Mouse (Mus musculus) limb, embryonic 13.5 days (tissue): ENCODE results near the gene Ret. TPM values are rescaled to one million over a fixed set of nuclear protein-coding genes. Genes with fewer than 3 reads are reported as not detected.

Experiments used
- ATAC-seq: fragments of 200-750 bp; cut with Nextera tagmentation; 2 replicates; pipeline ENCODE4 v1.8.0; 2017; ENCODE audit warnings: low read depth, moderate number of reproducible peaks, moderate TSS enrichment; ENCODE audit not compliant: low FRiP score
- H3K27ac ChIP-seq: fragments of 300-500 bp; sonication (generic); 2 replicates; pipeline ENCODE4 v1.5.1; 2015; ENCODE audit warnings: inconsistent platforms, mild to moderate bottlenecking, moderate library complexity
- H3K27me3 ChIP-seq: fragments of 300-500 bp; sonication (generic); 2 replicates; pipeline ENCODE4 v1.6.1; 2015; ENCODE audit warnings: mild to moderate bottlenecking, inconsistent platforms
- H3K36me3 ChIP-seq: fragments of 300-500 bp; sonication (generic); 2 replicates; pipeline ENCODE4 v1.6.1; 2015; ENCODE audit warnings: inconsistent platforms, mild to moderate bottlenecking, moderate library complexity
- H3K4me1 ChIP-seq: fragments of 300-500 bp; sonication (generic); 2 replicates; pipeline ENCODE4 v1.6.1; 2015; ENCODE audit warnings: inconsistent platforms
- H3K4me2 ChIP-seq: fragments of 300-500 bp; sonication (generic); replicated peaks from 2 replicates; pipeline ENCODE4 v1.6.1; 2015; ENCODE audit warnings: inconsistent platforms, mild to moderate bottlenecking, moderate library complexity
- H3K4me3 ChIP-seq: fragments of 300-500 bp; sonication (generic); 2 replicates; pipeline ENCODE4 v1.5.1; 2015; ENCODE audit warnings: moderate library complexity, mild to moderate bottlenecking, inconsistent platforms
- H3K9ac ChIP-seq: fragments of 300-500 bp; sonication (generic); 2 replicates; pipeline ENCODE4 v1.6.1; 2015; ENCODE audit warnings: mild to moderate bottlenecking, inconsistent platforms
- H3K9me3 ChIP-seq: fragments of 300-500 bp; sonication (generic); 2 replicates; pipeline ENCODE4 v1.6.1; 2016; ENCODE audit warnings: inconsistent platforms
- WGBS: fragments of 180-500 bp; shearing (Covaris S2); methylation state at CpG from one replicate; pipeline ENCODE4 v1.1.7; 2015; 5-methylcytosine and 5-hydroxymethylcytosine counted together
- polyA plus RNA-seq: library from polyadenylated mRNA; unstranded; fragments of >200 nt; fragmentation: Nextera tagmentation; extraction: Ambion mirVana; gene quantifications from 2 replicates; pipeline ENCODE4 v1.2.1, GENCODE M21; 2015

Gene Ret
- polyA plus RNA-seq, 1 experiment from 2014 or later = 0.47 TPM

- H3K4me1 ChIP-seq = peaks cover 11% of the 10 kb centered on the region
- H3K36me3 ChIP-seq = no peaks in the 10 kb centered on the region
- H3K4me3 ChIP-seq = no peak overlapping the region
- no peak overlapping the region for H3K4me2 ChIP-seq
- peaks cover 74% of the 10 kb centered on the region for H3K27me3 ChIP-seq
- no peak for ATAC-seq
- no peak overlapping the region for H3K9ac ChIP-seq
- no peak overlapping the region for H3K27ac ChIP-seq
- no peaks in the 10 kb centered on the region for H3K9me3 ChIP-seq
- 32% methylated on average over 8 of the region's 8 CpGs for WGBS
These were observed 2.4 kb downstream of the Ret start for GRCm38 (mm10) chr6:118195108-118195507.

- 52% methylated on average over 3 of the region's 3 CpGs for WGBS
- Histone ChIP-seq H3K4me1 (peaks cover 11% of the 10 kb centered on the region), H3K27me3 (peaks cover 52% of the 10 kb centered on the region), H3K27ac (no peak overlapping the region), H3K4me3 (no peak overlapping the region), H3K9ac (no peak overlapping the region), H3K9me3 (no peaks in the 10 kb centered on the region), H3K36me3 (no peaks in the 10 kb centered on the region), H3K4me2 (no peak overlapping the region)
- ATAC-seq = no peak
These were observed 4.6 kb downstream of the Ret start for GRCm38 (mm10) chr6:118192882-118193281.

GRCm38 (mm10) chr6:118192199-118192598 lies 5.3 kb downstream of the Ret start:
- Histone ChIP-seq H3K4me2 (no peak overlapping the region), H3K36me3 (no peaks in the 10 kb centered on the region), H3K9ac (no peak overlapping the region), H3K9me3 (no peaks in the 10 kb centered on the region), H3K4me3 (no peak overlapping the region), H3K4me1 (peaks cover 11% of the 10 kb centered on the region), H3K27me3 (peaks cover 45% of the 10 kb centered on the region), H3K27ac (no peak overlapping the region)
- 58% methylated on average over 4 of the region's 4 CpGs for WGBS
- ATAC-seq = no peak

GRCm38 (mm10) chr6:118189764-118190163 lies 7.8 kb downstream of the Ret start:
- WGBS = 69% methylated on average over 3 of the region's 3 CpGs
- no peak overlapping the region for H3K4me2 ChIP-seq
- no peaks in the 10 kb centered on the region for H3K9me3 ChIP-seq
- no peaks in the 10 kb centered on the region for H3K36me3 ChIP-seq
- no peak overlapping the region for H3K9ac ChIP-seq
- H3K27ac ChIP-seq = no peak overlapping the region
- H3K27me3 ChIP-seq = peaks cover 20% of the 10 kb centered on the region
- no peak for ATAC-seq
- no peak overlapping the region for H3K4me3 ChIP-seq
- H3K4me1 ChIP-seq = no peaks in the 10 kb centered on the region

GRCm38 (mm10) chr6:118188599-118188998 lies 8.9 kb downstream of the Ret start:
- 82% methylated on average over 9 of the region's 9 CpGs for WGBS
- H3K9ac ChIP-seq = no peak overlapping the region
- no peaks in the 10 kb centered on the region for H3K36me3 ChIP-seq
- no peak overlapping the region for H3K4me2 ChIP-seq
- H3K4me1 ChIP-seq = no peaks in the 10 kb centered on the region
- no peak overlapping the region for H3K4me3 ChIP-seq
- no peak overlapping the region for H3K27ac ChIP-seq
- no peak for ATAC-seq
- peaks cover 9% of the 10 kb centered on the region for H3K27me3 ChIP-seq
- no peaks in the 10 kb centered on the region for H3K9me3 ChIP-seq

- no peaks in the 10 kb centered on the region for H3K9me3 ChIP-seq
- H3K27ac ChIP-seq = no peak overlapping the region
- no peak overlapping the region for H3K9ac ChIP-seq
- peaks cover 4% of the 10 kb centered on the region; the same call in 1 of the 2 replicates for H3K27me3 ChIP-seq
- 45% methylated on average over 3 of the region's 3 CpGs for WGBS
- H3K4me2 ChIP-seq = no peak overlapping the region
- H3K36me3 ChIP-seq = no peaks in the 10 kb centered on the region
- no peak for ATAC-seq
- H3K4me3 ChIP-seq = no peak overlapping the region
- no peaks in the 10 kb centered on the region for H3K4me1 ChIP-seq
These were observed 10.3 kb downstream of the Ret start for GRCm38 (mm10) chr6:118187285-118187641.

- H3K4me3 ChIP-seq = no peak overlapping the region
- WGBS = 36% methylated on average over 17 of the region's 17 CpGs
- ATAC-seq = no peak
These were observed 10.8 kb downstream of the Ret start for GRCm38 (mm10) chr6:118186620-118187284.

GRCm38 (mm10) chr6:118184126-118184525 lies 13.4 kb downstream of the Ret start:
- 92% methylated on average over 10 of the region's 10 CpGs for WGBS

More at GRCm38 (mm10) chr6:118186620-118187284, 10.8 kb downstream of the Ret start:
- Histone ChIP-seq H3K36me3 (no peaks in the 10 kb centered on the region), H3K27ac (no peak overlapping the region), H3K9me3 (no peaks in the 10 kb centered on the region), H3K4me1 (no peaks in the 10 kb centered on the region), H3K9ac (no peak overlapping the region), H3K27me3 (no peaks in the 10 kb centered on the region; the same call in 1 of the 2 replicates), H3K4me2 (no peak overlapping the region)

GRCm38 (mm10) chr6:118180085-118180423 lies 17.5 kb downstream of the Ret start:
- H3K9me3 ChIP-seq = no peaks in the 10 kb centered on the region
- no peak overlapping the region for H3K9ac ChIP-seq
- no peak overlapping the region for H3K4me2 ChIP-seq
- no peak for ATAC-seq
- H3K27me3 ChIP-seq = no peaks in the 10 kb centered on the region
- no peaks in the 10 kb centered on the region for H3K36me3 ChIP-seq
- H3K27ac ChIP-seq = no peak overlapping the region
- no peak overlapping the region for H3K4me3 ChIP-seq
- no peaks in the 10 kb centered on the region for H3K4me1 ChIP-seq
- WGBS = 85% methylated on average over 12 of the region's 12 CpGs

More at GRCm38 (mm10) chr6:118184126-118184525, 13.4 kb downstream of the Ret start:
- Histone ChIP-seq H3K9ac (no peak overlapping the region), H3K9me3 (no peaks in the 10 kb centered on the region), H3K4me1 (no peaks in the 10 kb centered on the region), H3K4me3 (no peak overlapping the region), H3K27ac (no peak overlapping the region), H3K4me2 (no peak overlapping the region), H3K27me3 (no peaks in the 10 kb centered on the region; the same call in 1 of the 2 replicates), H3K36me3 (no peaks in the 10 kb centered on the region)
- ATAC-seq = no peak

GRCm38 (mm10) chr6:118179316-118180084 lies 18.0 kb downstream of the Ret start:
- H3K4me1 ChIP-seq = no peaks in the 10 kb centered on the region
- no peak overlapping the region for H3K4me2 ChIP-seq
- ATAC-seq = peak; percentile 69; the same call in 1 of the 2 replicates
- 60% methylated on average over 13 of the region's 13 CpGs for WGBS
- no peaks in the 10 kb centered on the region for H3K36me3 ChIP-seq
- no peaks in the 10 kb centered on the region for H3K9me3 ChIP-seq
- no peak overlapping the region for H3K4me3 ChIP-seq
- no peak overlapping the region for H3K27ac ChIP-seq
- no peak overlapping the region for H3K9ac ChIP-seq
- H3K27me3 ChIP-seq = no peaks in the 10 kb centered on the region

GRCm38 (mm10) chr6:118173975-118174328 lies 23.6 kb downstream of the Ret start:
- ATAC-seq = no peak
- Histone ChIP-seq H3K9ac (no peak overlapping the region), H3K9me3 (no peaks in the 10 kb centered on the region), H3K36me3 (no peaks in the 10 kb centered on the region), H3K4me3 (no peak overlapping the region), H3K4me1 (no peaks in the 10 kb centered on the region), H3K27ac (no peak overlapping the region), H3K27me3 (no peaks in the 10 kb centered on the region), H3K4me2 (no peak overlapping the region)
- 67% methylated on average over 5 of the region's 5 CpGs for WGBS

GRCm38 (mm10) chr6:118173251-118173974 lies 24.1 kb downstream of the Ret start:
- Histone ChIP-seq H3K4me1 (no peaks in the 10 kb centered on the region), H3K27ac (no peak overlapping the region), H3K27me3 (no peaks in the 10 kb centered on the region), H3K9ac (no peak overlapping the region), H3K4me2 (no peak overlapping the region), H3K9me3 (no peaks in the 10 kb centered on the region), H3K4me3 (no peak overlapping the region), H3K36me3 (no peaks in the 10 kb centered on the region)
- ATAC-seq = no peak
- 89% methylated on average over 18 of the region's 18 CpGs for WGBS
